Mouse (Mus musculus) granulocyte monocyte progenitor cell, adult 5-6 weeks (primary cell): ENCODE measurements around the gene Pdcd1lg2. TPM values are rescaled to one million over a fixed set of nuclear protein-coding genes. Genes with fewer than 3 reads are reported as not detected.

Experiments used
- ATAC-seq: replicated peaks from 2 replicates; pipeline ENCODE4 v1.8.0; 2016; ENCODE audit warnings: mild to moderate bottlenecking, moderate TSS enrichment, inconsistent platforms; ENCODE audit not compliant: poor library complexity, severe bottlenecking
- total RNA-seq, 2 experiments: library from RNA; stranded (forward) in 1 of 2; stranded (reverse) in 1 of 2; fragments of 200-712, 200-1000 nt in 1 of 2; fragments of >200 nt in 1 of 2; fragmentation: Nextera tagmentation in 1 of 2; gene quantifications; 2 replicates each; pipeline ENCODE4 v1.2.3; 2014 to 2017

The Pdcd1lg2 gene
- total RNA-seq, 2 experiments from 2014 or later = not detected

DNA sequence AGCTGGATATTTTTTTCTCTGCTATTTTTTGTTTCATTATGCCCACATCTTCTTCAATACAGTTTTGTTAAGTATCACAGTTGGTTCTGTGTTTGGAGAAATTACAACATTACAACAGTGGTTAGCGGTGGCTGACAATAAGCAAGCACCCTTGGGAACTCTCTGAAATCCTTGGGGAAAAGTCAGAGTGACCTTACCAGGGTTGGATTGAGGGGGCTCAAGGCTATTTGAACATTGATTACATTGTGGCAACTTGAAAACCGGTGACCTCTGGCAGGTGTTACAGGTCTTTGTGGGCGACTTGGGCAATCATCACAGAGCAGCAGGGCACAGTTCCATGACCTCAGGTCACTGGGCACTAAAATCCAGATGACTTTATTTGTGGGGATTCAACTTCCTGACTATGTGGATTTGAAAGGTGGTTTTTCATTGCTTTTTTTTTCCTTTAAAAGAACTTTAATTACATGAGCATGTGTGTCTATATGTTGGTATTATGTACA, 79.1 kb downstream of the Pdcd1lg2 start:
- ATAC-seq = no peak

DNA sequence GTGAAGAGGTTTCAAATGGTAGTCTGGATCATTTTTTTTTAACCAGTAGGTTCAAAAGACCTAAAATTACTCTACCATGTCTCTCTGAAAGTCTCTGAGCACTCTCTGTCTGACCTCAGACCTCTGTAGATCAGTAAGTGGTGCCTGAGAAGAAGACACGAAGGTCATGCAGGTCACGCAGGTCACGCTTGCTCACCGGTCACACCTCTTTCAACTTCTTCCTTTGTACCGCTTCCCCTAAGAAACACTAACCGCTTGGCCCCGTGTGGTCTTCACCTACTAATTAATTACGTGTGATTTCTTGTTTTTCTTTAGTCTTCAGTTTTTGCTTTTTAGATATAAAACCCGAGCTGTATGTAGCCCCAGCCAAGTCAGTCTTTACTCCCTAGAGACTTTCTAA, 80.7 kb downstream of the Pdcd1lg2 start:
- no peak for ATAC-seq

DNA sequence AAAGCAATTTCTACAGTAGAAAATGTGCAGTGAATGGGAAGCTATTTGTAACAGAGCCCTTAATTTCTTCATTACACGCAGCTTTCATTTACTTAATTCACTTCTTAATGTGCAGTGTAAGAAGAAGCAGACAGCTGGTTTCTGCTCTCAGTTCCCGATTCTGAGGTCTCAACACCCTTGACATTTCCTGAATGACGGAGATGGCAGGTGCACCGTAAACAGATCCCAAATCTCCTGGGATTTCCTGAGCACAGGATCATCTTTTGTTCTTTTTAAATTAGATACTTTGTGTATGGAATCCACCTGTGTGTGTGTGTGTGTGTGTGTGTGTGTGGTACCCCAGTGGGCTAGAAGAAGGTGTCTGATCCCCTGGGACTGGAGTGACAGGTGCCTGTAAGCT, 83.7 kb downstream of the Pdcd1lg2 start:
- peak; percentile 38 for ATAC-seq

DNA sequence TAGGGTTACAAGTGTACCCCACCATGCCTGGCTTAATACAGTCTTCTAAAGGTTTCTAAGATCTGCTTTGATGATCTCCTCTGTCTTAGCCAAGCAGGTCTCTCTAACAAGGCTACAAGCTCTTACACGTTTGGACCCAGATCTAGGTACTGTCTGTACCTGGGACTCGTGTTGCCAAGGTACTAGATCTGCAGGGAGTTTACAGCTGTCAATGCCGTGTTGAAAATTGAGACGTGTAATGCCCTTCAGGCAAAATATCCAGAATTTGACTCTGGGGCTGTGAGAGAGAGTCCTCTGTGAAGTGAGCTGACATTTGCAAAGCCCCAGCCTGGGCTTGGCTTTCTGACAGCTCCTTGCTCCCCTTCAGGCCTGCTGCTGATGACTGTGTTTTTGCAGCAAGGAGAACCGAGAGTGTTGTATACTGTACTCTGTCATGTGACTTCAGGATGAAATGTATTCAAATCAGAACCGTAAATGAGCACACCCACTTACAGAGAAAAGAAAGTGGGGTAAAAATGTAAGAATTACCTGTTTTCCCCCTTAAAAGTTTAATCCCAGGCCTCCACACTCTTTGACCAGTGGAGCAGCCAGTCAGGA, 85.4 kb downstream of the Pdcd1lg2 start:
- no peak for ATAC-seq

DNA sequence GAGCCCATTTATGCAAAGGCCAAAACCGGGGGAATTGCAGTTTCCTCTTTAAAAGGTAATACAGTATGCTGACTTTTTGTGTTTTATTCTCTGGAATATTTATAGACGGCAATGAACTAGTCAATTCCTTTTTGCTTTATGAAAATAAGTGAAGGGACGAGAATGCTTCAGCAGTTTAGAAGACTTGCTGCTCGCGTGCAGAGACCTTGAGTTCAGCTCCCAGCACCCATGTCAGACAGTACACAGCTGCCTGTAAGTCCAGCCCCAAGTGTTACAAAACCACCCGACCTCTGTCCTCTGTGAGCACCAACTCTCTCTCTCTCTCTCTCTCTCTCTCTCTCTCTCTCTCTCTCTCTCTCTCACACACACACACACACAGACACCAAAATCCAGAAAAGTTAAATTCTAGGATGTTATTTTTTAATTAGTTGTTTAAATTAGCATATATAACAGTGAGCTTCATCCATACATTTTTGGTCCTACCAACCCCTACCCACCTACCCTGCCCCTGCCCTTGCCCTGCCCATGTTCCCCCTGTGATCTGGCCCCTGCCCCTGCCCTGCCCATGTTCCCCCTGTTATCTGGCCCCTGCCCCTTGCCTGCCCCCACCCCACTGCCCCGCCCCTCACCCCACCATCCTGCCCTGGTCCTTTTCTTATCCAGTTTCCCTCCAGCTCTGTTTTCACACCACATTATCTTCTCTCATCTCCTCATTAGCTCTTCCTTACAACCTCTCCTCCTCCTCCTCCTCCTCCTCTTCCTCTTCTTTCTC, 86.3 kb downstream of the Pdcd1lg2 start:
- no peak for ATAC-seq

DNA sequence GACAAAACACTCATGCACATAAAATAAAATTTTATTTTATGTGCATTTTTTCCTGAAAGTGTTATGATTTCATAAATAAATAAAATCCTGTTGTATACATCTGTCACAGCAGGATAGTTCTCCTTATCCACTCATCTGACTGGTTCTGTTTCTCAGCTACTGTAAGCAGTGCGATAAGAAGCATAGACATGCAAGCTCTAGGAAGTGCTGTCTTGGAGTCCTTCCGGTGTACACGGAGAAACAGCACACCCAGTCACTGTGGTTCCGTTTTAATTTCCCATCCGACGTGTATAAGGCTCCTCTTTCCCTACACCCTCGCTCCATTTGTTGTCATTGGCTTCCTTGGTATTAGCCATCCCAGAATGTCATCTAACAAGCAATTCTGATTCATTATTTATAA, 87.2 kb downstream of the Pdcd1lg2 start:
- ATAC-seq = 0 out of 2 replicates have a peak, but pooled peaks have one; percentile 25

DNA sequence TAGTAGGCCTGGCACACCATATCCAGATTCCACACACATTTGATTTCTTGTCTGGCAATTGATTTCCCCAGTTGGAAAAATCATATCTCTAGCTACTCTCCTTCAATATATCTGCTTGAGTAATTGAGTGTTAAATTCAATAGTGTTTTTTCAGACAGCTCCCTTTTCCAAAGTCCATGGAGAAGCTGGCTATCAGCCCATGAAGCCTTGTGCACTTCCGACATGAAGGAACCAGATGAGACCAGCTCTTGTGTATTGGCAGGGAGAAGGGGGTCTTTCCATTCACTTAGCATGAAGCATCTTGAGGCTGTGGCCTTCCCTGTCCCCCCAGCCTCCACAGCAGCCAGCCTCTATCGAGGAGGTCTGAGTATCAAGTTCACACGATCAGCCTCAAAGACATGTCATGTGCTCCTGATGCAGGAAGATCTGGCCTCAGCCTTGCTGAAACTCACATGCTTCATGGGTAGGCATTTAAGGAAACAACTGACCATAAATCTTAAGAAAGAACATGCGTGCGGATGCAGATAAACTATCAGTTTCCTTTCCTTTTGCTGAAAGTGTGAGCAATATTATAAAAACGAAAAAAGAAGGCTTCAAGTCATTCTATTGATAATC, 88.2 kb downstream of the Pdcd1lg2 start:
- peak; percentile 18 for ATAC-seq

DNA sequence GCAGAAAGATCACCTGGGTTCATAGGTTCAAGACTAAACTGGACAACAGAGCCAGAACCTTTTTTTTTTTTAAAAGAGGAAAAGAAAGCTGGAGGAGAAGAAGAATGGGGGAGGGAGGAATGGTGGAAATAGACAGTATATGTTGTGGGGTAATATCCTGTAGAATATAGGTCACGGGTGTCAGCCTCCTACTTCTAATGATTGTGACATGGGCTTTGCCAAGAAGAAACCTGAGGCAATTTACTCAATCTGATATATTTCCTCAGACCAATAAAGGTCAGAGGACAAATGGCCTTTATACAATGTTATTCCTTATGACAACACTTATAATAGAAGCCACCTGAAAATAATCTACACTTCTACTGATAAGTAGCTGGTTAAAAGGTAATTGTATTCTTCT, 89.6 kb downstream of the Pdcd1lg2 start:
- peak; percentile 73 for ATAC-seq

DNA sequence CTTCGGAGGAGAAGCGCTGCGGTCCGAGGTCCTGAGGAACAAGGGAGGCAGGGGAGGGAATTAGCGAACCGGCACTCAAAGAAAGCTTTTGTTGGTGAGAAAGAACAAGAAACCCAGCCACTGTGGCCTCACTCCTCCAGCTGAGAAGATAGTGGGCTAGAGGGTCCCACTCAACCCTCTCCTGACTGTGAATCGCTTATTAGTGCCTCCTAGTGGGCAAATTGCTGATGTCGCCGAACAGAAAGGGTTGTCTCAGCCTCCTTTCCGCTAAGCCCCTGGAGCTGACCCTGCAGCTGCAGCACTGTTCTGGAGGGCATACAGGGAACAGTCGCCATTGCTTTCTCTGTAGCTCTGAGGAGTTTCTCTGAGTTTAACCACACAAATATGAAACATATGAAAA, 90.4 kb downstream of the Pdcd1lg2 start:
- ATAC-seq = peak; percentile 26; the same call in 1 of the 2 replicates

DNA sequence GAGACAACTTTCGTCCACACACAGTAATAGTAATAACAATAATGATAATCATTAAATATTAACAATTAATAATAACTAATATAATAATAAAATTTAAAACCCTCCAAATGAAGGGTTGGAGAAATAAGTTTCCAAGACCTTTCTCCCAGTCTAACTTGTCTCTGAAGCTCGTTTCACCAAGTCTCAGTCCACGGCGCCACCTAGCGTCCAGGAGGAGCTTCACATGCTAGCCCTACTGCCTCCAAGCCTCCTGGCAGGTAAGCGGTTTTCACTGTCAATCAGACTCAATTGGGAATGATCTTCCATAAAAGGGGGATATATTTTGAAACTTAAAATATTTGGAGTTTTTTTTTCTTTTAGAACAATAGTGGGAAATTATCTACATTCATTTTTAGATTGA, 90.8 kb downstream of the Pdcd1lg2 start:
- ATAC-seq = 0 out of 2 replicates have a peak, but pooled peaks have one; percentile 33

DNA sequence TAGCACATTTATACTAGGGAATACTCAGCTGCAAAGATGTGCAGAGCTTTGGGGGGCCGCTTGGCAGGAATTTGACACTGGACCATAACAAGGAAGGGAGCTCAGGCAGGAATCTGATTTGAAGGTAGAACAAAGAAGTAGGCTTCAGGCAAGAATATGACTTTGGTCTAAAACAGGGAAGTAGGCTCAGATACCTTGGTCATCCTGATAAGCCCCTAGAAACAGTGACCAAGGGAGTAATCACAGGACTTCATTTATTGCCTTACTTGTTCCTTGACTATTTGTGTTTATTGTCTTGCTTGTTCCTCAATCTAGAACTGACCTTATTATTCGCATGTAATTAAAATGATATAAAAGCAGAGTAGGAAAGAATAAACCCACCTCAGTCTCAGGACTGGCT, 93.4 kb downstream of the Pdcd1lg2 start:
- ATAC-seq = no peak

DNA sequence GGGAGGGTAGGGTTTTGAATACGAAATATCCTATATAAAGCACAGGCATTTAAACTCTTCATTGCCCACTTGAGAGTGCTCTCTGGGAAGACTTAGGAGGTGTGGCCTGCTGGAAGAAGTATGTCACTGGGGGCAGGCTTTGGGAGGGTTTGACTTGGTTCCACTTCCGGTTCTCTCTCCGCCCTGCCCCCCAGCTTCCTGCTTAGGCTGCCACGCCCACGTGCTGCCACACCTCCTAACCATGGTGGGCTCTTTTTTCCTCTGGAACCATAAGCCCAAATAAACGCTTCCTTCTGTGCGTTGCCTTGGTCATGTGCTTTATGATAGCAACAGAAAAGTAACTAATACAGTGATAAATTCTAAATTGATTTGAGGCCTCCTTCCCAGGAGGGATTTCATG, 94.9 kb downstream of the Pdcd1lg2 start:
- ATAC-seq = no peak; the same call in 1 of the 2 replicates

DNA sequence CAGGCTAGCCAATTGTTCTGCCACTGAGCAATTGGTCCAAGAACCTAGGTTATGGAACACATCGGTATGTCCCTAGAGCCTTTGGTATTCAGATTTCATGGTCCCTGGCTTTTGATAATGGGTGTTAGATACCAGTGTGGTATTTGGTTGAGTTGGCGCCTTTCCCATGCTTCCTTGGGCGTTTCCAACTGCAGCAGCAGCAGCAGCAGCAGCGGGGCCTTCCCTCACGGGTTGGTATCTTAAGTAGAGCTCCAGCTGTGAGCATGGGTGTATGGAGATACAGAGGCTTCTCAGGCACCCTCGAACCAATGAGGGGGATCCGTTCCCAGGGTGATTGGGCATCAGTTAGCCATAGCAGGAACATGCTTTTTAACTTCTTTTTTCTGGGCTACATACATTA, 97.5 kb downstream of the Pdcd1lg2 start:
- ATAC-seq = no peak

DNA sequence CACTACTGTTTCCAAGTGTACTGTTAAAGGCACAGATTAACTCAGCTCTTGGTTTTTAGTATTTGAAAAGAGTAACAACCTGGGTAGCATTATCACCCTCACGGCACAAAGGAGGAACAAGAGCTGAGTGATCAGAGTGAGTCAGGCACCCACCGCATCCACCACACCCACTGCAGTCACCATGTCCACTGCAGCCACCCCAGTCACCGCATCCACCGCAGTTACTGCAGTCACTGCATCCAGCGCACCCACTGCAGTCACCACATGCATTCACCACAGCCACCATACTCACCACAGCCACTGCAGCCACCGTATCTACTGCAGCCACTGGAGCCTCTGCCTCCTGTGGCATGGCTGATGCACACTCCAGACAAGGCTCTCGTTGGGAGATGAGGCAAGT, 99.1 kb downstream of the Pdcd1lg2 start:
- 0 out of 2 replicates have a peak, but pooled peaks have one; percentile 11 for ATAC-seq

DNA sequence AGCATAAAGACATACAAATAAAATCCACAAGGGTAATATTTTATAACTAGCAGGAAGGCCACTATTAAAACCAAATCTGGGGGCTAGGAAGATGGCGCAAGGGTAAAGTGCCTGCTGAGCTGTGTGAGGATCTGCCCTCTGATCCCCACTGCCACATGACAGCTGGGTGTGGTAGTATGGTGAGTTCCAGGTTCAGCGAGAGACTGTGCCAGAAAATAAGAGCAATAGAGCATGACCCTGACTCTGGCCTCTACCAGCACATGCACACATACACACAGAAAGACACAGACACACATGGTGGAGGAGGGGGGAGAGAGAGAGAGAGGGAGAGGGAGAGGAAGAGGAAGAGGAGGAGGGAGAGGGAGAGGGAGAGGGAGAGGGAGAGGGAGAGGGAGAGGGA, 101.1 kb downstream of the Pdcd1lg2 start:
- ATAC-seq = peak; percentile 29; the same call in 1 of the 2 replicates

DNA sequence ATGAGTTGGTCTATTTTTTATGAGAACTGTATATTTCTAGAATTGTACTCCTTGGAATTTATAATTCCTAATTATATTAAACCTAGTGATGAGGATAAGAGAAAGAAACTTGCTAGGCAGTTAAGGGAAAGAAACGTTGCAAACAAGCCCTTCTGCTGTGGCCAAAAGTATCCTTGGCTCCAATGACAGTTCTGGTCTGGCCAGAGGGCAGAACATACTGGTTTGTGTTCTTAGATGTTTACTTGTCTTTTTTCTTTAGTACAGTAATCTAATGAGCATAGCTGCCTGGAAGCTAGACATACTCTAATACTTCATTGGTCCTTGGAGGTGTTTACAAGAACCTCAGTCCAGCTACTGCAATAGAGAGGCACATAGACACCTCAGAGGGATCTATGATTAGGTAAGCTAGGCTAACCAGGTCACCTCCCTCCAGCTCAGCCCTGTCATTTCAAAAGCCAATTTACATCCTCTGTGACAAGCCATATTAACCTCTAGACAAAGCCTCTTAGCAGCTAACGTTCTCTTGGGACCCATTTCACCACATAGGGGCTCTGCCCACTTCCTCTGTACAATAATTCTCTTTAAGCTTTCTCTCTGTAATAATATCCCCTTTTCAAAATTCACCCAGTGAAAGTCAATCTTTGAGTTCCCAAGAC, 102.5 kb downstream of the Pdcd1lg2 start:
- peak; percentile 44 for ATAC-seq

DNA sequence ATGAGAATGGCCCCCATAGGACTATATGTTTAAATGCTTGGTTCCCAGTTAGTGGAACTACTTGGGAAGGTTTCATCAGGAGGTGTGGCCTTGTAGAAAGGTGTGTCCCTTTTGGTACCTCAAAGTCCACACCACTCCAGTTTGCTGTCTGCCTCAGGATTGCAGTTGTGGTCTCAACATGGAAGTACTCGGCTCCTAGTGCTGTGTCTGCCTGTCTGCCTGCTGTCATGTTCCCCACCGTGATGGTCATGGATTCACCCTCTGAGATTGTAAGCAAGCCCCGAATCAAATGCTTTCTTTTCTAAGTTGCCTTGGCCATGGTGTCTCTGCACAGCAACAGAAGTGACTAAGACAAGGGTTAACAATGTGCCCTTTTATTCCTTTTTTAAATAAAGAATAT, 103.4 kb downstream of the Pdcd1lg2 start:
- ATAC-seq = no peak

DNA sequence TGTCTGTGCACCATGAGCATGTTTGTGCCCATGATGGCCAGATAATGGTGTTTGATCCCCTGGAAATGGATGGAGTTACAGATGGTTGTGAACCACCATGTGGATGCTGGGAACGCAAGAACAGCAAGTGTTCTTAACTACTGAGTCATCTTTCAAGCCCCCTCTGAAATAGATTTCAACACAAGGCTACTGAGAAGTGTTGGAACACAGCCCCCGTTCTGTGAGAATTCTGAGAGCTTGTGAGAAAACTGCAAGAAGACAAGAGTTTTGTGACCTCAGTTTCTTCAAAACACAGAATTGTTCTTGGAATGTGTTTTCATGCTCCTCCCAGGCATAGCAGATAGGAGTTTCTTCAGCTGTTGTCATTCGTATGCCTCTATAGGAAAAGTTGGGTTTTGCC, 104.7 kb downstream of the Pdcd1lg2 start:
- no peak for ATAC-seq

DNA sequence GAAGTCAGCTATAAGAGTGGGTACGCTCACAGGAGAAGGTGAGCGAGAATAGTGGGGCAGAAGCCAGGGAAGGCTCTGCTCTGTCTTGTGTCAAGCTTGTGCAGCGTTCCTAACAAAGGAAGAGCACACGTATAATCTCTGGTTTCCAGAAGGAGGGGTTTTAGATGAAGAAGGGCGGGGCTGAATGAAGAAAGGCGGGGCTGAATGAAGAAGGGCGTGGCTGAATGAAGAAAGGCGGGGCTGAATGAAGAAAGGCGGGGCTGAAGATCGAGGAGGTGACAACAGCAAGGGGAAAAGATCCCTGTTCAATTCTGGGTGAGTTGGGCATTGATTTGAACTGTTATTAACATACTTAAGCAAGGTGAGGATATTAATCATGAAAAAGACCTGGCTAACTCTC, 105.3 kb downstream of the Pdcd1lg2 start:
- ATAC-seq = no peak

DNA sequence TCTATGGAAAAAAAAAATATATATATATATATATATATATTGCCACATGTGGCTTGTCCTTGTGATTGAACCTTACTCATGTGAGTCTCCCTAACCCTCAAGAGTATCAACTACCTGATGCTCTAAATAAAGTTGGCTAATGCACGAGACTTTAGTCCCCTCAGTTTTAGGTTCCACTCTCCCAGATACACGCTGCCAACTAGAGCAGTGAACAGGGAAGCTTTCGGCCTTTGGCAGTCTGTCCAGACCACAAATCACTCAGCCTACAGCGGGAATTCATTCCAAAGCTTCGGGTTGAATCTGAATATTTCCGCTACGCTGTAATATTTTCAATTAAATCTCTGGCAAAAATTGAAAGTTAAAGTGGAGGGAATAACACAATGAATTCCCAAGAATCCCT, 107.7 kb downstream of the Pdcd1lg2 start:
- no peak for ATAC-seq

DNA sequence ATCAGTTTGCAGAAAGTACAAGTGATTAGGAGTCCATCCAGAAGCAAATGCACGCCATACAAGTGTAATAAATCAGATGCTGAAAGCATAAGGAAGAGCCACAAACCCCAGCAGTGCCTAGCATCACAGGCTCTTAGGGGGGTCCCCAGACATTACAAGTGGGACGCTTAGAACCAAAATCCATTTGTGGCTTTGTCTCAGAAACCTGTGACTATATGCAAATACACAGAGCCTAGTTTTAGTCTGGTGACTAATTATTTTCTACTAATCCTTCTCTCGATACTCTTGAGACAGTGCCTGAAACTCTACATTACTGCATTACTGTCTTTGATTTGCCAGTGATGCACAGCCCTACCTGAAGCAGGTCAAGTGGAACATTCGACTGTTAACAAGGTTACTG, 108.2 kb downstream of the Pdcd1lg2 start:
- no peak for ATAC-seq
